Mouse (Mus musculus) bone marrow macrophage, adult 2 months (primary cell): Measurements from ENCODE around the gene Slc27a2. TPM values are rescaled to one million over a fixed set of nuclear protein-coding genes. Genes with fewer than 3 reads are reported as not detected.

Experiments used
- H3K27ac ChIP-seq: 2 replicates; pipeline ENCODE4 v1.5.1; 2012; ENCODE audit warnings: low read depth, low read length; ENCODE audit not compliant: insufficient read depth
- H3K4me1 ChIP-seq: 2 replicates; pipeline ENCODE4 v1.6.1; 2012; ENCODE audit warnings: low read length; ENCODE audit not compliant: control insufficient read depth, insufficient read depth
- H3K4me3 ChIP-seq: 2 replicates; pipeline ENCODE4 v1.5.1; 2012; ENCODE audit warnings: mild to moderate bottlenecking, low read length, moderate library complexity; ENCODE audit not compliant: insufficient read depth
- CTCF ChIP-seq: IDR thresholded peaks from 2 replicates; pipeline ENCODE4 v1.5.1; 2012; ENCODE audit warnings: low read depth, mild to moderate bottlenecking, low read length, moderate library complexity
- POLR2A ChIP-seq: IDR thresholded peaks from 2 replicates; pipeline ENCODE4 v1.6.1; 2012; ENCODE audit warnings: mild to moderate bottlenecking, low read depth, low read length, borderline replicate concordance
- polyA plus RNA-seq: library from polyadenylated mRNA; stranded (reverse); fragments of >200 nt; gene quantifications from 2 replicates; pipeline ENCODE4 v1.2.4, GENCODE M21; 2012; ENCODE audit not compliant: missing spikeins, insufficient read depth, insufficient read length

Gene Slc27a2
- polyA plus RNA-seq, 1 experiment: not detected

GRCm38 (mm10) chr2:126584621-126585369, 32.6 kb downstream of the Slc27a2 start:
- peaks cover 8% of the 10 kb centered on the region for H3K4me1 ChIP-seq
- H3K4me3 ChIP-seq: no peak overlapping the region
- H3K27ac ChIP-seq: no peak overlapping the region
- TF ChIP-seq CTCF (no peak), POLR2A (no peak)

- TF ChIP-seq POLR2A (no peak), CTCF (no peak)
- H3K4me3 ChIP-seq: no peak overlapping the region
- peak overlapping the region; percentile 31 for H3K27ac ChIP-seq
- H3K4me1 ChIP-seq: peaks cover 8% of the 10 kb centered on the region
Observed at GRCm38 (mm10) chr2:126587468-126587867, 35.3 kb downstream of the Slc27a2 start.

- Histone ChIP-seq H3K4me1 (peaks cover 8% of the 10 kb centered on the region), H3K4me3 (no peak overlapping the region), H3K27ac (no peak overlapping the region)
- no peak for TF ChIP-seq POLR2A
- no peak for TF ChIP-seq CTCF
Observed at GRCm38 (mm10) chr2:126591304-126591703, 39.1 kb downstream of the Slc27a2 start.

GRCm38 (mm10) chr2:126593831-126594610, 41.8 kb downstream of the Slc27a2 start:
- H3K4me1 ChIP-seq: peaks cover 6% of the 10 kb centered on the region; the same call in 1 of the 2 replicates
- no peak overlapping the region for H3K4me3 ChIP-seq
- TF ChIP-seq CTCF (peak; percentile 71), POLR2A (no peak)
- no peak overlapping the region for H3K27ac ChIP-seq

- Histone ChIP-seq H3K27ac (no peak overlapping the region), H3K4me3 (no peak overlapping the region), H3K4me1 (peaks cover 15% of the 10 kb centered on the region)
- no peak for TF ChIP-seq CTCF
Observed at GRCm38 (mm10) chr2:126596347-126597072, 44.3 kb downstream of the Slc27a2 start.

- peaks cover 25% of the 10 kb centered on the region for H3K4me1 ChIP-seq
- no peak overlapping the region for H3K4me3 ChIP-seq
- TF ChIP-seq CTCF: no peak
- no peak for TF ChIP-seq POLR2A
- no peak overlapping the region for H3K27ac ChIP-seq
Observed at GRCm38 (mm10) chr2:126597279-126598241, 45.4 kb downstream of the Slc27a2 start.

- TF ChIP-seq POLR2A (no peak), CTCF (no peak)
- Histone ChIP-seq H3K4me1 (peaks cover 26% of the 10 kb centered on the region), H3K4me3 (no peak overlapping the region), H3K27ac (no peak overlapping the region)
Observed at GRCm38 (mm10) chr2:126598359-126598758, 46.2 kb downstream of the Slc27a2 start.

GRCm38 (mm10) chr2:126599005-126599404, 46.8 kb downstream of the Slc27a2 start:
- no peak overlapping the region for H3K4me3 ChIP-seq
- no peak overlapping the region for H3K27ac ChIP-seq
- TF ChIP-seq POLR2A: no peak
- peaks cover 26% of the 10 kb centered on the region for H3K4me1 ChIP-seq

- H3K27ac ChIP-seq: no peak overlapping the region
- TF ChIP-seq POLR2A (no peak), CTCF (no peak)
Observed at GRCm38 (mm10) chr2:126600533-126600932, 48.3 kb downstream of the Slc27a2 start.

More at GRCm38 (mm10) chr2:126600533-126600932, 48.3 kb downstream of the Slc27a2 start:
- H3K4me1 ChIP-seq: peaks cover 26% of the 10 kb centered on the region
- no peak overlapping the region for H3K4me3 ChIP-seq
